Mouse (Mus musculus): ENCODE data around the gene Ptpn20. TPM values are rescaled to one million over a fixed set of nuclear protein-coding genes. Genes with fewer than 3 reads are reported as not detected.

The Ptpn20 gene
- polyA plus RNA-seq, 1 experiment from 2014 or later, result 0.15 TPM

GRCm38 (mm10) chr14:33632790-33633372 lies 43.9 kb downstream of the Ptpn20 start:
- no peaks in the 10 kb centered on the region for H3K4me1 ChIP-seq
- ATAC-seq, result 0 out of 2 replicates have a peak, but pooled peaks have one; percentile 50
- no peak overlapping the region for H3K4me2 ChIP-seq
- no peak overlapping the region for H3K9ac ChIP-seq
- WGBS, result 74% methylated on average over 8 of the region's 8 CpGs
- H3K9me3 ChIP-seq (replicated peaks), result no peaks in the 10 kb centered on the region
- no peaks in the 10 kb centered on the region for H3K36me3 ChIP-seq (ENCODE audit: poor library complexity, severe bottlenecking)
- no peak overlapping the region for H3K4me3 ChIP-seq
- no peak overlapping the region for H3K27ac ChIP-seq
- H3K27me3 ChIP-seq, result no peaks in the 10 kb centered on the region

DNA sequence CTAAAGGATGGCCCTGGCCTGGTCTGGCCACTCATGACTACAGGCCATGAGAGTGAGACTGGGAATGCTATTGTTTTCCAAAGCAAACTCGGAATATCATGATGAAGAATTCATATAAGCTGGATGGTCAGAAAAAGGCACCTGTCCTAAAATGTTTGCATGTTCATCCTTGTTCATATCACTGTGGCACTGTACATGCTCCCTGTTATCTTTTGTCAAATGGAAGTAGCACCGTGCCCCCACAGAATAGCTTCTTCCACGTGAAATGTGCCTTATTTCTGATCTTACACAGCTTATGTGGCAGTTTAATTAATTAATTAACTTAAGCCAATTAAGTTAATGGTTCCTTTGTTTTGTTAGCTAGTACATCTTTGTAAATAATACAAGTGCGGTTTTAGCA lies 45.3 kb downstream of the Ptpn20 start:
- 81% methylated on average over 4 of the region's 4 CpGs for WGBS
- ATAC-seq, result no peak
- H3K36me3 ChIP-seq (ENCODE audit: poor library complexity, severe bottlenecking), result no peaks in the 10 kb centered on the region

DNA sequence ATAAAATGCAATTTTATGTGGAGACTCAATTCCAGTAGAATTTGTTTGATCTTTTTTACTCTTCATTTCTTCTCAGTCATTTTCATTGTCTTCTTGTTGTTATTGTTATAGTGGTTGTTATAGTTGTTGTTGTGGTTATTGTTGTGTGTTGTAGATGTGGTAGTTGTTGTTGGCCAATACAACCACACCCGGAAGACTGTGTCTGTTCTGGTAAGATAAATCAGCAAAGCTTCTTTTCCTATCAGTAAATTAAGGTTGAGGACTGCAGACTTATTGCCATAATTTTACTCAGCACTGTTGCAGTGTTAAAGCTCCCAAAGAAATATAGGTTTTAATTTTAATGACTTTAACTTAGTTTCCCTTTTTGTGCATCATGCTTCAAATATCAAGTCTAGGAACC lies 45.8 kb downstream of the Ptpn20 start:
- Histone ChIP-seq H3K4me3 (no peak overlapping the region), H3K9ac (no peak overlapping the region), H3K27me3 (no peaks in the 10 kb centered on the region), H3K36me3 (ENCODE audit: poor library complexity, severe bottlenecking) (no peaks in the 10 kb centered on the region), H3K4me2 (no peak overlapping the region), H3K27ac (no peak overlapping the region), H3K9me3 (replicated peaks) (no peaks in the 10 kb centered on the region), H3K4me1 (no peaks in the 10 kb centered on the region)
- 94% methylated on average over 1 of the region's 1 CpGs for WGBS
- no peak for ATAC-seq

More for the DNA sequence above, 45.3 kb downstream of the Ptpn20 start:
- no peak overlapping the region for H3K27ac ChIP-seq
- no peaks in the 10 kb centered on the region for H3K4me1 ChIP-seq
- H3K9me3 ChIP-seq (replicated peaks), result no peaks in the 10 kb centered on the region
- H3K27me3 ChIP-seq, result no peaks in the 10 kb centered on the region
- H3K9ac ChIP-seq, result no peak overlapping the region
- H3K4me2 ChIP-seq, result no peak overlapping the region
- no peak overlapping the region for H3K4me3 ChIP-seq

GRCm38 (mm10) chr14:33639357-33639756 lies 50.4 kb downstream of the Ptpn20 start:
- Histone ChIP-seq H3K9me3 (replicated peaks) (no peaks in the 10 kb centered on the region), H3K4me2 (no peak overlapping the region), H3K4me3 (no peak overlapping the region), H3K36me3 (ENCODE audit: poor library complexity, severe bottlenecking) (no peaks in the 10 kb centered on the region), H3K27me3 (no peaks in the 10 kb centered on the region), H3K4me1 (no peaks in the 10 kb centered on the region), H3K27ac (no peak overlapping the region), H3K9ac (no peak overlapping the region)
- 75% methylated on average over 5 of the region's 5 CpGs for WGBS
- ATAC-seq, result no peak

GRCm38 (mm10) chr14:33650721-33651120 lies 61.7 kb downstream of the Ptpn20 start:
- no peak for ATAC-seq
- no peaks in the 10 kb centered on the region for H3K9me3 ChIP-seq (replicated peaks)
- no peaks in the 10 kb centered on the region for H3K27me3 ChIP-seq
- 94% methylated on average over 9 of the region's 9 CpGs for WGBS
- no peak overlapping the region for H3K27ac ChIP-seq
- H3K4me1 ChIP-seq, result no peaks in the 10 kb centered on the region
- no peak overlapping the region for H3K9ac ChIP-seq
- no peaks in the 10 kb centered on the region for H3K36me3 ChIP-seq (ENCODE audit: poor library complexity, severe bottlenecking)
- no peak overlapping the region for H3K4me3 ChIP-seq
- H3K4me2 ChIP-seq, result no peak overlapping the region

GRCm38 (mm10) chr14:33657471-33657901 lies 68.5 kb downstream of the Ptpn20 start:
- H3K4me2 ChIP-seq, result no peak overlapping the region
- H3K4me1 ChIP-seq, result no peaks in the 10 kb centered on the region
- 94% methylated on average over 7 of the region's 7 CpGs for WGBS
- no peak for ATAC-seq
- no peaks in the 10 kb centered on the region for H3K9me3 ChIP-seq (replicated peaks)
- no peak overlapping the region for H3K4me3 ChIP-seq
- H3K36me3 ChIP-seq (ENCODE audit: poor library complexity, severe bottlenecking), result no peaks in the 10 kb centered on the region
- no peaks in the 10 kb centered on the region for H3K27me3 ChIP-seq
- no peak overlapping the region for H3K9ac ChIP-seq
- H3K27ac ChIP-seq, result no peak overlapping the region

DNA sequence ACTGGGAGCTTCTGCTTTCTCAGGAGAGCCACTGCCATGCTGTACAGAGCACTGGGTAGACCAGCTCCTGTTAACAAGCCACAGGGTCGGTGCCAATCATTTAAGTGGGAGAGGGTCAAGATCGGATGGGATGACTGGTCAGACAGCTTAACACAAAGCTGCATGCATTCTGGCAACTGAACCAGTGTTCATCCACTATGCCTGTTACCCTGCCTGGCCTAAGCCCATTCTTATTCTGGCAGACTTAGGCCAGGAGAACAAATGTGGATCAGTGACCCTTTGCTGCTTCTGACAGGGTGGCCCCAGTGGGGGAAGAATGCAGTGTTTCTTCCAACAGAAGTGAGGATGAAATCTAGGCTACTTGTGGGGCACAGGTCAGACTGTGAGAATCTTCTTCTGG lies 69.3 kb downstream of the Ptpn20 start:
- WGBS, result 59% methylated on average over 2 of the region's 2 CpGs
- Histone ChIP-seq H3K4me2 (no peak overlapping the region), H3K9me3 (replicated peaks) (no peaks in the 10 kb centered on the region), H3K27ac (no peak overlapping the region), H3K4me1 (no peaks in the 10 kb centered on the region), H3K36me3 (ENCODE audit: poor library complexity, severe bottlenecking) (no peaks in the 10 kb centered on the region), H3K4me3 (no peak overlapping the region), H3K27me3 (no peaks in the 10 kb centered on the region), H3K9ac (no peak overlapping the region)
- ATAC-seq, result no peak

GRCm38 (mm10) chr14:33662080-33662479 lies 73.1 kb downstream of the Ptpn20 start:
- Histone ChIP-seq H3K4me3 (no peak overlapping the region), H3K36me3 (ENCODE audit: poor library complexity, severe bottlenecking) (no peaks in the 10 kb centered on the region), H3K27ac (no peak overlapping the region), H3K27me3 (no peaks in the 10 kb centered on the region), H3K4me1 (no peaks in the 10 kb centered on the region), H3K9ac (no peak overlapping the region), H3K9me3 (replicated peaks) (no peaks in the 10 kb centered on the region), H3K4me2 (no peak overlapping the region)
- no peak for ATAC-seq
- WGBS, result 85% methylated on average over 9 of the region's 9 CpGs

GRCm38 (mm10) chr14:33666301-33666700 lies 77.3 kb downstream of the Ptpn20 start:
- no peak overlapping the region for H3K4me2 ChIP-seq
- H3K36me3 ChIP-seq (ENCODE audit: poor library complexity, severe bottlenecking), result no peaks in the 10 kb centered on the region
- no peak for ATAC-seq
- no peaks in the 10 kb centered on the region for H3K9me3 ChIP-seq (replicated peaks)
- H3K9ac ChIP-seq, result no peak overlapping the region
- WGBS, result 92% methylated on average over 6 of the region's 6 CpGs
- H3K4me1 ChIP-seq, result no peaks in the 10 kb centered on the region
- H3K4me3 ChIP-seq, result no peak overlapping the region
- no peak overlapping the region for H3K27ac ChIP-seq
- no peaks in the 10 kb centered on the region for H3K27me3 ChIP-seq

- no peak for ATAC-seq
- no peak overlapping the region for H3K4me3 ChIP-seq
- H3K27ac ChIP-seq, result no peak overlapping the region
- WGBS, result 93% methylated on average over 11 of the region's 11 CpGs
- no peaks in the 10 kb centered on the region for H3K36me3 ChIP-seq (ENCODE audit: poor library complexity, severe bottlenecking)
- no peaks in the 10 kb centered on the region for H3K4me1 ChIP-seq
- H3K27me3 ChIP-seq, result no peaks in the 10 kb centered on the region
- H3K9ac ChIP-seq, result no peak overlapping the region
- no peak overlapping the region for H3K4me2 ChIP-seq
- H3K9me3 ChIP-seq (replicated peaks), result no peaks in the 10 kb centered on the region
These were observed 80.9 kb downstream of the Ptpn20 start for GRCm38 (mm10) chr14:33669891-33670290.

DNA sequence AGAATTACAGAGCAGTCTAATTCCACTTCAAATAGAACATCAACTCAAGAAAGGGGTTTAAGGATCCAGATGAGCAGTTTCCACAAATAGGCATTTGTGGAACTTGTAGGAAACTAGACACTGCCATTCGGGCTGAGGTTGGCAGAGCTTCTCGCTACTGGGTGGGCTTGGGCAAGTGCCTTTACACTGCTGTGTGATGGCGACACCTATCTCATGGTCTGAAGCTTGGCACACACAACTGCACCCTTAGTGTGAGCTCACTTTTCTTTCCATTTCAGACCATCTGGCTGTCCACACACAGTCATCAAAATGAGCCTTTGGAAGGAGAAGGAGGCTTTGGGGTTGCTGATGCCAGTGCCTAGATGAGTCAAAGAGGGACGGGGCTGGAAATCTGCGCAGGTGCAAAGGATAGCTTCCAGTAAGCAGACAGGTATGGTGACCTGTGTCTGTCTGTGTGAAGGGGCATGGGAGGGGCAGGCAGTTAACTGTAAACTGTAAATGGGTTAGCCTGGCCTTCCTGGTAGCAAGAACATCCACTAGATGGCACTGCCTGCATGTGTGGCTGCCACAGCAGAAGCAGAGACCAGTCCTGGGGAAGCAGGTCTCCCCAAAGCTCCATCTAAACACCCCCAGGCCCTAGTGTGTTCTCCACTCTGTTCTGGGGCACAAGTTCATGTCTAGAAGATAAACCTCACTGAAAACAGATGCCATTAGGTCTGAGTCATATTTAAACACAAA lies 84.5 kb downstream of the Ptpn20 start:
- ATAC-seq, result peak; percentile 50; the same call in 1 of the 2 replicates

DNA sequence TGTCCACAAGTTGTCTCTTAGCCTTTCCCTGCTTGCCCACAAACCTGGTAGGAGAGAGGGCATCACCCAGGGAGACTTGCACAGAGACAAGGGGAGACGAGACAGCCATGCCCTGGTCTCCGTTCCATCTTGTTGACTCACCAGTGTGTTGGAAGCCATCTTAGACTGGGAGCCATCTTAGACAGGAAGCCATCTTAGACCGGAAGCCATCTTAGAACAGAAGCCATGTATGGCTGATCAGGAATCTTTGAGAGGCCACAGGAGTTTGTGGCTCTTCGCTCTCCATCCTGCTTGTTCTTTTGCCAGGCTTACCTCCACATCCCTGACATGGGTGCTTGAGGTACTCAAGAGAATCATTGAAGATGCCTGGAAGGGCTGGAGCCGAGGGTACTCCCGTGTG lies 89.0 kb downstream of the Ptpn20 start:
- WGBS, result 94% methylated on average over 6 of the region's 6 CpGs
- Histone ChIP-seq H3K9me3 (replicated peaks) (no peaks in the 10 kb centered on the region), H3K36me3 (ENCODE audit: poor library complexity, severe bottlenecking) (no peaks in the 10 kb centered on the region), H3K4me2 (no peak overlapping the region), H3K27ac (no peak overlapping the region), H3K9ac (no peak overlapping the region), H3K27me3 (0 out of 2 replicates have a peak, but pooled peaks cover 4% of the 10 kb centered on the region), H3K4me1 (peaks cover 3% of the 10 kb centered on the region), H3K4me3 (no peak overlapping the region)
- ATAC-seq, result no peak

More for the DNA sequence above, 84.5 kb downstream of the Ptpn20 start:
- WGBS, result 79% methylated on average over 5 of the region's 5 CpGs
- Histone ChIP-seq H3K9me3 (replicated peaks) (no peaks in the 10 kb centered on the region), H3K4me2 (no peak overlapping the region), H3K4me3 (no peak overlapping the region), H3K9ac (no peak overlapping the region), H3K27ac (no peak overlapping the region), H3K36me3 (ENCODE audit: poor library complexity, severe bottlenecking) (no peaks in the 10 kb centered on the region), H3K27me3 (0 out of 2 replicates have a peak, but pooled peaks cover 4% of the 10 kb centered on the region), H3K4me1 (no peaks in the 10 kb centered on the region)
